2 mouse cellular contexts compared by ENCODE assay signal in the genomic region with DNA sequence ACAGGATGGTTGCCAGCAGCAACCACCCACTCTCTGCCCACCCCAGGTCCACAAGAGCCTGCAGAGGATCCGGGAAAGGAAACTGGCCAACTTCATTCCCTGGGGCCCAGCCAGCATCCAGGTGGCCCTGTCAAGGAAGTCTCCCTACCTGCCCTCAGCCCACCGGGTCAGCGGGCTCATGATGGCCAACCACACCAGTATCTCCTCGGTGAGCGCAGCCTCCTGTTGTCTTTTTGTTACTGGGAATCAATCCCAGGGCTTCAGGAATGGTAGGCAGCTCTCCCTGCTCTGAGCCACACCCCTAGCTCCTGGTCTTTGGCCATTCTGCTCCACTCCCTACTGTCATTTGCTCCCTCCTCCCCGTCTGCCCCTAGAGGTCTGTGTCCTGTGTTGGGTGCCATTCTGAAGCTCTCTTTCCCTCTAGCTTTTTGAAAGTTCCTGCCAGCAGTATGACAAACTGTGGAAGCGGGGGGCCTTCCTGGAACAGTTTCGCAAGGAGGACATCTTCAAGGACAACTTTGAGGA. TPM values are rescaled to one million over a fixed set of nuclear protein-coding genes. Genes with fewer than 3 reads are reported as not detected.
"Had no signal": no experiment of that assay in that cellular context is flagged by ENCODE, and none has a peak within 500 bp of the region (broad histone marks: within the 10 kb centered on the region; RNA-seq: fewer than 3 reads in every experiment).

No protein-coding gene starts in this region.

RNA-seq across cellular contexts. Expression of a gene that starts 10.1 kb away (rescaled TPM):
- polyA plus RNA-seq: inflammation-experienced regulatory T-cells, adult 6 months had no signal

RNA-seq across cellular contexts. Expression of a gene that starts 14.2 kb away (rescaled TPM):
- polyA plus RNA-seq: heart, embryonic 14.5 days had no signal
